8 mouse cellular contexts compared by ENCODE assay signal in the genomic region with DNA sequence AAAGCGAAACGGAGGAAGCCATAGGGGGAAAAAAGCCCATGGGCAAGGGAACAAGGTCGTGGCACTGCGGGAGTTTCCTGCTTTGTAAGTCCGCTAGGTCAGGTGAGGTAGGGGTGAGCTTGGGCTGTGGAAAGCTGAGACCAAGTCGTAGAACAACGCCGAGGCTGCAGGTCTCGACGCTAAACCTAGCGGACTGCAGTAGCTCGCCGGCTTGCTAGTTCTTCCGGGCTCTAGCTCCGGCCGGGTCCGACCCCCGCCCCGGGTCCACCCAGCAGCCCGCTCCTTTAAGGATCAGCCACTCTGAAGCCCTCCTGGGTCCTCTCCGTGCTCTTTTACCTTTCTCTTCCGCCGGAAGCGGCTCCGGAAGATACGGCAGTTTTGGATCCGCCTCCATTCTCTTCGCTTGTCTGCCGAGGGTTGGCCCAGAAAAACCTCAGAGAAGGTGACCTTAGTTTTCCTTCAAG. TPM values are rescaled to one million over a fixed set of nuclear protein-coding genes. Genes with fewer than 3 reads are reported as not detected.
DNase-seq lines count a peak whose midpoint lies in the region; ATAC-seq lines count a peak whose summit lies in the region.

No protein-coding gene starts in this region.

- H3K4me2 ChIP-seq in hindbrain, embryonic 15.5 days: peak overlapping the region; percentile 65

- H3K4me3 ChIP-seq in hindbrain, embryonic 15.5 days: peak overlapping the region; percentile 54
- peak overlapping the region; percentile 47 for H3K4me3 ChIP-seq in macrophage (ENCODE audit: inconsistent target)

- peak overlapping the region; percentile 81 for H3K27ac ChIP-seq in hindbrain, embryonic 15.5 days (replicated peaks)
- no peak overlapping the region; the same call in 1 of the 2 replicates for H3K27ac ChIP-seq in macrophage

- H3K9me3 ChIP-seq in hindbrain, embryonic 15.5 days: no peaks in the 10 kb centered on the region

- peaks cover 26% of the 10 kb centered on the region; the same call in 1 of the 2 replicates for H3K27me3 ChIP-seq in hindbrain, embryonic 15.5 days

- ATAC-seq in hindbrain, embryonic 15.5 days (ENCODE audit: low FRiP score, low read depth): peak; percentile 77

- peak overlapping the region; percentile 76 for H3K9ac ChIP-seq in hindbrain, embryonic 15.5 days

- WGBS in hindbrain, embryonic 15.5 days: 1% methylated on average over 29 of the region's 29 CpGs
- 3% methylated on average over 29 of the region's 29 CpGs for WGBS in macrophage (ENCODE audit: missing documents)

- no peaks in the 10 kb centered on the region for H3K79me2 ChIP-seq in macrophage (ENCODE audit: inconsistent target)

- H3K36me3 ChIP-seq in hindbrain, embryonic 15.5 days: no peaks in the 10 kb centered on the region
- no peaks in the 10 kb centered on the region for H3K36me3 ChIP-seq in macrophage (ENCODE audit: inconsistent target)

- H3K4me1 ChIP-seq in hindbrain, embryonic 15.5 days (replicated peaks): peaks cover 28% of the 10 kb centered on the region

- peak; percentile 85 for DNase-seq in ZHBTc4 (ENCODE audit: low read depth, low spot score)
- DNase-seq in cerebellum, postnatal 25 days: peak; percentile 85
- DNase-seq in gastrocnemius, adult 18-20 months (ENCODE audit: low spot score): peak; percentile 75
- DNase-seq in left cerebral cortex, adult 8-10 months (ENCODE audit: low spot score in 2 of 2): peak; percentile 61 to 62
- peak; percentile 86 for DNase-seq in right cerebral cortex, adult 18-20 months
- peak; percentile 63 for DNase-seq in urinary bladder, postnatal 14 days (ENCODE audit: low spot score)

RNA-seq across cellular contexts. Expression of a gene that starts 3.1 kb away (rescaled TPM):
- 1 to 10 TPM; 1.1 to 1.6 TPM for total RNA-seq in gastrocnemius, adult 18-20 months (2021)
- polyA plus RNA-seq in hindbrain, embryonic 15.5 days (2015; fragmentation: Nextera tagmentation; extraction: Ambion mirVana): 1.9 and 2.0 TPM in 2 replicates
- 1 to 10 TPM; 1.3 to 1.9 (median 1.7) TPM for total RNA-seq in left cerebral cortex, adult 8-10 months (2022)
- not detected for total RNA-seq in macrophage (2018; cell fraction: chromatin; rRNA removed)
- under 1 TPM in 4 of 26 experiments, not detected in 22; 0.05 to 0.10 (median 0.09) TPM for total RNA-seq in macrophage (2018; cell fraction: cytosol; rRNA removed)
- total RNA-seq in macrophage (2018; cell fraction: nucleus; rRNA removed): not detected
- not detected in 3 replicates for polyA plus RNA-seq in macrophage (2018)

RNA-seq across cellular contexts. Expression of a gene that starts 17.1 kb away (rescaled TPM):
- under 1 TPM; 0.80 to 0.88 TPM for total RNA-seq in gastrocnemius, adult 18-20 months (2021)
- polyA plus RNA-seq in hindbrain, embryonic 15.5 days (2015; fragmentation: Nextera tagmentation; extraction: Ambion mirVana): 7.4 and 8.4 TPM in 2 replicates
- 1 to 10 TPM; 2.1 to 4.8 (median 2.9) TPM for total RNA-seq in left cerebral cortex, adult 8-10 months (2022)
- 1 to 10 TPM in 23 of 26 experiments, under 1 TPM in 3; 0.51 to 9.4 (median 2.4) TPM for total RNA-seq in macrophage (2018; cell fraction: chromatin; rRNA removed)
- 1 to 10 TPM in 3 of 26 experiments, under 1 TPM in 23; 0.14 to 1.1 (median 0.51) TPM for total RNA-seq in macrophage (2018; cell fraction: cytosol; rRNA removed)
- 1 to 10 TPM in 13 of 26 experiments, under 1 TPM in 12, not detected in 1; 0.42 to 6.4 (median 1.2) TPM for total RNA-seq in macrophage (2018; cell fraction: nucleus; rRNA removed)
- polyA plus RNA-seq in macrophage (2018): 0.76 to 2.0 TPM (median 1.1 TPM) in 3 replicates

RNA-seq across cellular contexts. Expression of a gene that starts 17.1 kb away (rescaled TPM):
- 1 to 10 TPM; 3.7 to 4.7 TPM for total RNA-seq in gastrocnemius, adult 18-20 months (2021)
- 27.4 and 32.8 TPM in 2 replicates for polyA plus RNA-seq in hindbrain, embryonic 15.5 days (2015; fragmentation: Nextera tagmentation; extraction: Ambion mirVana)
- 10 to 100 TPM; 13.1 to 15.3 (median 14.9) TPM for total RNA-seq in left cerebral cortex, adult 8-10 months (2022)
- total RNA-seq in macrophage (2018; cell fraction: chromatin; rRNA removed): 10 to 100 TPM; 12.7 to 30.4 (median 20.6) TPM
- 10 to 100 TPM in 15 of 26 experiments, 1 to 10 TPM in 11; 5.9 to 13.4 (median 10.2) TPM for total RNA-seq in macrophage (2018; cell fraction: cytosol; rRNA removed)
- 10 to 100 TPM; 10.1 to 26.2 (median 17.3) TPM for total RNA-seq in macrophage (2018; cell fraction: nucleus; rRNA removed)
- 7.1 to 13.7 TPM (median 11.5 TPM) in 3 replicates for polyA plus RNA-seq in macrophage (2018)

RNA-seq across cellular contexts. Expression of a gene that starts 52.6 kb away (rescaled TPM):
- total RNA-seq in gastrocnemius, adult 18-20 months (2021): under 1 TPM; 0.07 to 0.19 TPM
- polyA plus RNA-seq in hindbrain, embryonic 15.5 days (2015; fragmentation: Nextera tagmentation; extraction: Ambion mirVana): 5.2 and 5.4 TPM in 2 replicates
- 10 to 100 TPM; 11.4 to 13.9 (median 12.4) TPM for total RNA-seq in left cerebral cortex, adult 8-10 months (2022)
- total RNA-seq in macrophage (2018; cell fraction: chromatin; rRNA removed): under 1 TPM in 1 of 26 experiments, not detected in 25; 0.12 TPM
- under 1 TPM in 20 of 26 experiments, not detected in 6; under 0.01 to 0.11 (median 0.05) TPM for total RNA-seq in macrophage (2018; cell fraction: cytosol; rRNA removed)
- under 1 TPM in 7 of 26 experiments, not detected in 19; 0.06 to 0.15 (median 0.11) TPM for total RNA-seq in macrophage (2018; cell fraction: nucleus; rRNA removed)
- 0.04 to 0.10 TPM in 2 of 3 replicates, not detected in the other for polyA plus RNA-seq in macrophage (2018)
